Mouse (Mus musculus): ENCODE results near the gene Prmt9. TPM values are rescaled to one million over a fixed set of nuclear protein-coding genes. Genes with fewer than 3 reads are reported as not detected.

The Prmt9 gene
- total RNA-seq, 4 experiments from 2014 or later = 7.1 to 8.7 (median 8.1) TPM

DNA sequence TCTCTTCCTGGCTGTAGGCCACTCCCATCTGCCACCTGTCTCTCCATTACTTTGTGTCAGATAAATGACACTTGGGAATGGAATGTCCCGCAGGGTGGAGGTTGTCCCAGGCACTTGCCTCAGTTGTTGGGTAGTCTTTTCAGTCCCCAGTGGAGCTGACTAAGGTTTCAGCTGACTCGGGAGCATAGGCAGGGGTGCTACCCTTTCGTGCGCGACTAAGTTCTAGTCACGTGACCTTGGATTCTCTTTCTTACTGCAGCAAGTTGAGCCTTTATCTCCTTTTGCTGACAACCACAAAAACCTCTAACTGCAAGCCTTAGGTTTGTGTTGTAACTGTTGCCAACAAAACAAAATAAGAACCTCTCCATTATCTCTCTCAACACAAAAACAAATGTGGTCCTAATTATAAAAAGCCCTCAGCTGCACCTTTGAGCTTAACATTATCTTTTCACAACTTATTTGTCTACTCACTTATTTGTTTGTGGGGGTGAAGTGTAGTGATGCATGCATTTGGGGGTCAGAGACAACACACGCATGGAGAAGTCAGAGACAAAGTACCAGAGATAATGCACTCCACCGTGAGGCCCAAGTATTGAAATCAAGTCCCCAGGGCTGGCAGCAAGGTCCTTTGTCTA lies 14.7 kb upstream of the Prmt9 start:
- DNase-seq (ENCODE audit: low spot score in 2 of 2) = no peak

DNA sequence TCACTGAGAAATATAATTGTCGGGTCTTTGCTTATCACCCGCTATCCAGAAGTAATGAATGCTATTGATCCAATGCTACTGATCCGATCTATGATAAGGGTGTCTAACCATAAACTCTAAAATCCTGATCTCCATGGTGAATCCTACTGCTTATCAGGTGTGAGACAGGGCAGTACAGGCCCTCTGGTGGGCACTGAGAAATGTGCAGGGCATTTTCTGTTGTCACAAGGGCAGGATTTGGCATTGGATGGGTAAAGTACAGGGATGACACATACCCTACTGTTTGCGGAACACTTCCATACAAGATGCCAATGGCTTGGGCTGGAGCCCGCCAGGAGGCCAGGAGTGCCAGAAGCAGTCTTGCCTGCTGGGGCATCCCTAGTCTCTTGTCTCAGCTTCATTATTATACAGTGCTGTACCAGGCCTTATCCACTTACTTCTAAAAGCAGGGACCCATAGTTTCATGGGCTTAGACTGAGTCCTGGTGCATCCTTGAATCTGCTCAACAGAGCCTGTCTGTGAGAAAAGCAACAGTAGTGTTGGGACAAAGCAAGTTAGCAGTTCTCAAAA lies 14.1 kb upstream of the Prmt9 start:
- DNase-seq (ENCODE audit: low spot score in 2 of 2) = peak; percentile 42 to 44

DNA sequence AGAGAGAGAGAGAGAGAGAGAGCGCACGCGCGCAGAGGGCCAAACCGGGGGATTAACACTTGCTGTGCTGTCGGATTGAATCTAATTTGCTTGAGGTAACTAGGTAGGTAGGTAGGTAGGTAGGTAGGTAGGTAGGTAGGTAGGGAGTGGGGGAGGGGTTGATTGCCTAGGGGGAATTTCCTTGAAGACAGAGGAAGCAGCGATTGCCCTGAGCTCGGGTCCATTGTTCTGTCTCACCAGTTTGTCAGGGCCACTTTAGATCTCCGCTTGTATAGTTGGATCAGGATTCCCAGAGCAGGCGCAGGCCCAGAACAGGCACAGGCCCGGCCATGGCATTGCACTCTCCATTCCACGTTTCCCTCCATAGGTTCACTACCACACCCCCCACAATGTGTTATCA lies 12.4 kb upstream of the Prmt9 start:
- DNase-seq (ENCODE audit: low spot score in 2 of 2) = no peak

DNA sequence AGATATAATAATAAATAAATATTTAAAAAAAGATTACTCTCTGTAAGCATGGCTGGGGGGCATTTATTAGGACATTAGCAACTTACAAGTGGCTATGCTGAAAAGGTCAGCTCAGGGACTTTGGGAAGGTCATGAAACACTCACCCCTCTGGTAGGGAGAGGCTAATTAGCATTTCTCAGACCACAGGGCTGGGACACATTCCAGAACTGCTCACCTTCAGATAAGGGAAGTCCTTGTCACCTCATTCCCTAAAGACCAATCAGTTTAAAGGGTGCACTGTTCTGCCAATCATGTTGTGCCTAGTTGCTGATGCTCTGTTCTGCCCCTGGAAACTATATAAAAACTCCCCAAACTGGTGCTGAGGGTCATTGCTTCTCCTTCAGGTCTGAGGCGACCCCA lies 10.9 kb upstream of the Prmt9 start:
- DNase-seq (ENCODE audit: low spot score in 2 of 2) = no peak

DNA sequence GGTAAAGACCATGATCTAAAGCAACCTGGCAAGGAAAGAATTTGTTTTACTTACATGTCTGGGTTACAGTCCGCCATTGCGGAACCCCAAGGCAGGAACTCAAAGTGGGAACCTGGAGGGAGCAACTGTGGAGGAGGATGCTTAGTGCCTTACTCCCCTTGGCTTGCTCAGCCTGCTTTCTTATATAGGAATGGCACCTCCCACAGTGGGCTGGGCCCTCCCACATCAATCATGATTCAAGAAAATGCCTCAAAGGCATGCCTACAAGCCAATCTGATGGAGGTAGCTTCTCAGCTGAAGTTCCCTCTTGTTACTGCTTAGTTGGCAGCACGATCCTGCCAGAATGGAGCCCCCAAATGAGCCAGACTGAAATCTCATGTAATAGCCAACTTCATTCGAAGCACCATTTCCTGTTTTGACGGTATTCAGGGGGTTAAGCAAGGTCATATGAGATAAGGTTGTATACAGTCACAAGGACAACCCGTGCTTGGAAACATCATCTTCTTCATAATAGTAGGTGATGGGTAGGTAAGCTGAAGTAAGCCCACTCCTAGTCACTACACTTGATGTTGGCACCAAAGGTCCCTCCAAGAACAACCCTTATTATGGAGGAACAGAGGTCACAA lies 5.9 kb upstream of the Prmt9 start:
- no peak for DNase-seq (ENCODE audit: low spot score in 2 of 2)

DNA sequence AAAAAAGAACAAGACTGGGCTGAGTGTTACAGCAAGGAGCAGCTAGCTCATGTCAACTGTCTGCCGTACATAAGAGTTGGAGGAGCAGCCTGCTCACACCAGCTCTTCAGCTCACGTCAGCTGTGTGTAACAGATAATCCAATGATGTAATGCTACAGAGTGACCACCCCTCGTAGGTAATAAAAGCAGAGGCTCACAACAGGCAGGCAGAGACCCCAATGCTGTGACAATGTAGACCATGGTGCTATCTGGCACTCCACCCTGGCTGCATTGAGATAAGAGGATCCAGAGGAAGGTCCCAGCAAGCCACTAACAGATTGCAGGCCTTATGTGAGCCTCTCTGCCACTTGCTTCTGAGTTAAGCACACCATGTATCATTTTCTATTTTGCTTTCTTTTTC lies 4.8 kb upstream of the Prmt9 start:
- DNase-seq (ENCODE audit: low spot score in 2 of 2) = no peak

DNA sequence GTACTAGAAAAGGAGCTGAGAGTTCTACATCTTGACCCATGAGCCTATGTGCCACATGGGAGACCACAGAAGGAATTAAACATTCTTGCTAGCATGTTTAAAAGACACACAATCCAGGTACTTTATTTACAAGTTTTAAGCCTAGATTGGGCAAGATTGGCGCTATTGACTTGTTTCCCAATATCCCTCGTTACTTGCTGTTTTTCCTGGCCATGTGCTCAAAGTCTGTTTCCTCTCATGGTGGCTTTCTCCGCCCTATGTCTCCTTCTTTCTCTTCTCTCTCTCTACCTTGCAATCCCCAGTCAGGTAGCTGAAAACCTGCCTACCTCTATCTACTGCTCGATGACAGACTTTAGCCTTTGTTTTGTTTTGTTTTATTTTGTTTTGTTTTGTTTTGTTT lies 3.6 kb upstream of the Prmt9 start:
- DNase-seq (ENCODE audit: low spot score in 2 of 2) = no peak

DNA sequence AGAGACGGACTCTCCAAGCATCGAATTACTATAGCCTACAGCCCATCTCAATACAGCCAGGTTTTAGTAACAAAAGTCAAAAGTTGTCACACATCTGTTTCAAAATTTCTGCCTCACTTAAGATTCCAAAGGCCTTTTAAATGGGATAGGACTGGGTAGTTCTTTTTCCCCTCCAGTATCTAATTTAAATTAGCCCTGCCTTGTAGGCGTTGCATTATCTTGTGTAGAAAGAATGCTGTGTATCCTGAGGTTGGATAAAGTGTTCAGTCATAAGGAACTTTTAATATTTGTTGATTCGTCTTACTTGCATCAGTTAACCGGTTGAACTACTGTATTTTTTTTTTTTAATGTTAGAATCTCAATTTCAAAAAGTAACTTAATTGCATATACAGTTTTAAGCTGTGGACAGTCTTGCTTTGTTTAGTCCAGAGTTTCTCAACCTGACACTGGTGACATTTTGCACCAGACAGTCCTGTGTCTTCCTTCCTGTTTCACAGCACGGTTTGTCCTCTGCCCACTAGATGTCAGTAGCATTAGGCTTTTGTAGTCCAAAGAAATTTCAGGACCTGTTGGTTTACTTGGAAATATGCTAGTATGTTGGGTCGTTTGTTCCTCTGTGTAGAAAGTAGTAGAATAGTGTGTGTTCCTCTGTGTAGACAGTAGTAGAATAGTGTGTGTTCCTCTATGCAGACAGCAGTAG lies 834 bp downstream of the Prmt9 start:
- DNase-seq (ENCODE audit: low spot score in 2 of 2) = no peak

DNA sequence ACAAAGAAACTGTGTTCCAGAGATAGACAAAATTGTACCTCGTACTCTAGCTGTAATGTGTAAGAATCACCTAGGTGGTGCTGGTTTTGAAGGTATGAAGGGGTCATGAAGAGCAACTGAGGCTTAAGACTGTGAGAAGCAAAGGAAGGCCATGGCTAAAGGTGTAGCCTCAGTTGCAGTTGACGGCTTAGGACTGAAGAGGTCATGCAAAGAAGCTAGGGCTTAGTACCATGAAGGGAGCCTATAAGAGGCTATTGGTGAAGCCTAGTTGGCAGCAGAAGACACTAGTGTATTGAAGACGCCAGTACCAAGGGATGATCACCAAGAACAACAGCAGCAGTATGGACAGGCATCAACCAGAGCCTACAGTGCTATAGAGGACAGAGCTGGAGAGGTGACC lies 3.3 kb downstream of the Prmt9 start:
- DNase-seq (ENCODE audit: low spot score in 2 of 2) = no peak

DNA sequence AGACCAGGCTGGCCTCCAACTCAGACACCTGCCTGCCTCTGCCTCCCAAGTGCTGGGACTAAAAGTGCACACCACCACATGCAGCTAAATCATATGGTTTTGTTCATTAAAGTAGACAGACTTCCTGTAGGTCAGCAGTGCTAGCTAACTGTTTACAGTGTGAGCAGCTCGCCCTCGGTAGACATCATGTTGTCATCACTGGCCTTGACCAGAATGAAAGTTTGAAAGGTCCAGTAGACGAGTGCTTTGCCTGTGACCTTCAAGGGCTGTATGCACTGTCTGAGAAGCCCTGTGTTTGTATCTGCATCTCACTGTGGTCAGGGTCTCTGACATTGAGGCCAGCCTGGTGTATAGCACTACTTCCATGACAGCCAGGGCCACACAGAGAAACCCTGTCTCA lies 12.2 kb downstream of the Prmt9 start:
- DNase-seq (ENCODE audit: low spot score in 2 of 2) = no peak

DNA sequence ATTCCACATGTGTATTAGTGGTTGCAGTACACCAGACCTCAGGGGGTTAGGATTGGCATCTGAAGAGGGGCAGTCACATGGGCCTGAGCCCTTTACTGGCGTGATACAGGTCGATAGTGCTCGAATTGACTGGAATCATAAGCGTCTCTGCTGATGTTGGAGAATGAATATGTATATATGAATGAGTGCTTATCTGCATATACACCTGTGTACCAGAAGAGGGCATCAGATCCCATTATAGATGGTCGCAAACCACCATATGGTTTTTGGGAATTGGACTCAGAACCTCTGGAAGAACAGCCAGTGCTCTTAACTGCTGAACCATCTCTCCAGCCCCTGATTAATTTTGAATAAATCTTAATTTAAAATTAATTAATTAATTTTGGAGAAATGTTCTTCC lies 25.0 kb downstream of the Prmt9 start:
- DNase-seq (ENCODE audit: low spot score in 2 of 2) = no peak

DNA sequence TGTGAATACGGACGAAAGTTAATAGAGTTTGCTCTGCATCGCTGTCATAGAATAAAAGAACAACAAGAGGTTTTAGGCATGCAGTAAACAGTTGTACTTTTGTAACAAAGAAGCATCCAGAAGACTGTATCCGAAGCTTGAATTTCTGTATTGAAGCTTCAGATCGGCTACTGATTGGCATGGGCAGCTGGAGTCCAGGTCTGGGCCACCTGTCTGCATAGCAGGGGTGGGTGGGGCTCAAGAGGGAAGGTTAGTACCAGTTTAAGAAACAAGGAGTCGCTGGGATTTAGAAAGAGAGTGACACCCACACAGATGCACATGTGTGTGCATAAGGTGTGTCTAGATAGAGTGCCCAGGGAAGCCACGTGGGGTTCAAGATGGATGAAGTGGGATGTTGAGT lies 28.5 kb downstream of the Prmt9 start:
- DNase-seq (ENCODE audit: low spot score in 2 of 2) = no peak

DNA sequence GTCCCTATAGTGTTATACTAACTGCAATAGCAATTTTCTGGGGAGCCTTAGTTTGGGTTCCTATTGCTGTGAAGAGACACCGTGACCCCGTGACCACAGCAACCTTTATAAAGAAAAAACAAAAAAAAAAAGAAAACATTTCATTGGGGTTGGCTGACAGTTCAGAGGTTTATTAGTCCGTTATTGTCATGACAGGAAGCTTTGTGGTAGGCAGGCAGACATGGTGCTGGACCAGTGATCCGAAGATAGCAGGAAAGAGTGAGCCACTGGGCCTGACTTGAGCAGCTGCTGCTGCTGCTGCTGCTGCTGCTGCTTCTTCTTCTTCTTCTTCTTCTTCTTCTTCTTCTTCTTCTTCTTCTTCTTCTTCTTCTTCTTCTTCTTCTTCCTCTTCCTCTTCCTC lies 35.0 kb downstream of the Prmt9 start:
- DNase-seq (ENCODE audit: low spot score in 2 of 2) = no peak

DNA sequence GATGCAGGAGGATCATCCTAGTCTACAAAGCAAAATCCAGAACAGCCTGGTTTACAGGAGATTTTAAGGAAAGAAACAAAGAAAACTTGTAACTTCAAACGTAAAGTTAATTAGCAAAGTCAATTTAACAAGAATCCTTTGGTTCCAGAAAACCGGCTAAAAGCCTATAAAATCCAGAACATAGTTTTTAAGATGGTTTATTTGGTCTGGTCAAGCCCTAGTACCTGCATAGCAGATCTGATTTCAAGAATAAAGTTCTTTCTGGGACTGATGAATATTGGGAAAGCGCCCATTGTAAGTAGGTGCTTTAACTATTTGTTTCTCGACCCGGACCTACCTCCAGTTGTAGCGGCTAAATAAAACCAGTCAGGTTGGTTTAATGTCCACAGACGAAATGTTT lies 60.4 kb downstream of the Prmt9 start:
- no peak for DNase-seq (ENCODE audit: low spot score in 2 of 2)

DNA sequence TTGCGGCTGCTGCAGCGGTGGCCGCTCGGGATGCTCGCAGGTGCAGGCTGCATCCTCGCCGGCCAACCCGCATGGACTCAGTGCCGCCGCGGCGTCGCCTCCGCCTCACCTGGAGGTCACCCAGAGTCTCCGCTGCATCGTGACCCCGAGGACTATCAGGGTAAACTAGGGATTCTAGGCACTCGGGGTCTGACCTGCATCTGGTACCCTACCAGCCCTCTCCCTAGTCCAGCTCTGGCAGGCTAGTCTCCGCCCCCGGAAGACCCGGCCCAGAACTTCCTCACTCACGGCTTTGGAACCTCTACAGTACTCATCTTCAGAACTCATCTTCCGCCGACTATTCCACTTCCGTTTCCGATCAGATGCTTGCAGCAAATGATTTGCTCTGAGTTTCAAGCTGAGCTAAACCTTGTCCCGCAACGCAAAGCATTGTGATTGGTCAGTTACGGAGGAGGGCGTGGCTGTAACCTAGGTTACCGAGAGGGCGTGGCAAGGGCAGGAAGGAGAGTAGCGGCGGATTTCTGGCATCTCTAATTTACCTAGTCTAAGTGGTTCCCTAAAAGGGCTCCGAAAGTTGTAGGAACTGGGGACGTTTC lies 61.3 kb downstream of the Prmt9 start, which contains the start of gene Tmem184c:
Tmem184c (minus strand) TSS at position 325 of the 596 bp plus-strand sequence.
- peak; percentile 96 to 98 for DNase-seq (ENCODE audit: low spot score in 2 of 2)

DNA sequence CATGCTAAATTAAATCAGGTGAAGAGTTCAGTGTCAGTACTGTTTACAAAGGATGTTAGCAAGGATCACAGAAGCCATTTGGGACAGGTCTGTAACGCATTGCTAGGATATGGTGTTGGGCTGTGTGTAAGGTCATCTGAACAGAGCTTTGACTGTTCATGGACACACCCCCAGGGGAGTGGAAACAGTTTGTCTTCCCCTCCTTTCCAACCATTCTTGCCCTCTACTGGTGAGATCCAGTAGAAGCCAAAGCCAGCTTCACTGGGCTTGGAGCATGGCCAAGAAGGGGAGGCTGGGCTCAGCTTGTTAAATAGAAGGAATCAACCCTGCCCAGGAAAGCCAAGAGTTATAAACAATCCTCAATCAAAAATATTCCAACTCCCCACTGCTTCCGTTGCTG lies 68.7 kb downstream of the Prmt9 start:
- DNase-seq (ENCODE audit: low spot score in 2 of 2) = no peak

DNA sequence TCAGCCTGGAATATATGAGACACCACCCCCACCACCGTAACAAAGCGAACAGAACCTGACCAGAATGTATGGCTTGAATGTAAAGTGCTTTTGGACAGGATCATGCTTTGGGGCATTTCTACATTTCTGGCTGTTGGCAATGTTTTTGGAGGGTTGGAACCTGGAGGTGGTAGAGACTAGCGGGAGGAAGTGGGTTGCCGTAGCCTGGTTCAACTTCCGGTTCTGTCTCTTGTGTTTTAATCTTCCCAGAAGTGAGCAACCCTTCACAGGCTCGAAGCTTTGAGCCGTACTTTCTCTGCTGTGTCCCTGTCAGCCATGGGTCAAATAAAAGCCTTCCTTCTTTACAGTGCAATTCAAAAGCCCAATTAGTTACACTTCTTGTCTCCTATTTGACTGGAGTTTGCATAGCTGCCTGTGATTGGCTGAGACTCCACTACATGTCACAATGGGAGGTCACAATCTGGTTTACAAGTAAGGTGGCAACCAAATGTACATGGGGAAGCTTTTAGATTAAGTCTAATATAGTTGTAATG lies 74.5 kb downstream of the Prmt9 start:
- no peak for DNase-seq (ENCODE audit: low spot score in 2 of 2)

DNA sequence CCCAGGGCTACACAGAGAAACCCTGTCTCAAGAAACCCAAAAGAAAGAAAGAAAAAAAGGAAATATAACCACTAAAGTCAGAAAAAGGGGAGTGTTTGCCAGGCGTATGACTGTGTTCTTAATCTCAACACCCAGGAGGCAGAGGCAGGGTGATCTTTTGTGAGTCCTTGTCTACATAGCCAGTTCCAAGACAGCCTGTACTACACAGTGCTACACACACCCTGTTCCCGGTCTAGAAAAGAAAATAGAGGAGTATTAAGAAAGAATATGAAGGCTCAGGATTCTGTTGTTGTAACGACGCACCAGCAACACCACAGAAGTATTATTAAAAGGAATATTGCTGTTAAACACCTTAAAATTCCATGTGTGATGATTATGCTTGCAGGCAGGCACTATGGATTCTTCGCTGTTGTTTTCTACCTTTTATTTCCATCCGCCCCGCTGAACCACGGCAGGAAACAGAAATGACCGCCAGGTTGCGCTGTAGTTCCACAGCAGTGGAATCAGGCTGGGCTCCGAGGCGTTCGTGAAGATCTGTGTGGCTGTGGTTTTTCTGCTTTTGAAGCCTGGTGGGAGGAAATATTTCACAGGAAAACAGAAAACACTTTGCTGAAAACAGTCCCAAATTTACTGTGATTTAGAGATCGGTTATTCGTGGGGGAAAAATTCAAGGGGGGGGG lies 80.8 kb downstream of the Prmt9 start:
- DNase-seq (ENCODE audit: low spot score in 2 of 2) = peak; percentile 7 to 34

DNA sequence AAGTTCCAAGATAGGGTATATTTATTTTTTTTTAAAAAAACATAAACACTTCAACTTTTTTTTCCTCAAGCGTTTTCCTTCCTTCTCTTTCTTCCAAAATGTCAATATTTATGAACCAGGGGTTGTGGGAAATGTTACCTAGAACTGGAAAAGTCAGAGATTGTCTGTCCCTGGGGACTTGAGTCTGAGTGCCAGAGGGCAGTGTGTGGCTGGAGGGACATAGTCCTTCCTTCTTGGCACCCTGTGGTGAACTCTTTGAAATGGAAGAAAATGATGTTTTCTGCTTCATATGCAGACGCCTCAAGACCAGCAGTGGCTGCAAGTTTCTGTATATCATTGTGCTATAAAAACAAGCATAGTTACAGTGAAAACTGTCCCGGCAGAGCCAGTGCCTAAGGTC lies 81.5 kb downstream of the Prmt9 start:
- DNase-seq (ENCODE audit: low spot score in 2 of 2) = no peak
